Mouse (Mus musculus): ENCODE measurements around the gene Dpp9. TPM values are rescaled to one million over a fixed set of nuclear protein-coding genes. Genes with fewer than 3 reads are reported as not detected.
A peak's percentile ranks its signal among the peaks of the same experiment; 100 is the strongest.

Dpp9 gene
- polyA plus RNA-seq, 2 experiments = 11.7 to 14.4 TPM

GRCm38 (mm10) chr17:56207963-56208530 is 10.7 kb downstream of the Dpp9 start:
- TF ChIP-seq EP300 (IDR thresholded peaks at IDR 0.05; ENCODE audit: low read depth) = no peak
- Histone ChIP-seq H3K4me2 (ENCODE audit: low read depth) (no peak overlapping the region), H3K27ac (no peak overlapping the region), H3K9me3 (ENCODE audit: control insufficient read depth, low read length) (no peaks in the 10 kb centered on the region), H3K27me3 (ENCODE audit: control insufficient read depth, insufficient read depth, low read length) (no peaks in the 10 kb centered on the region), H3K4me3 (ENCODE audit: insufficient read depth in 1 of 2, low read depth in 2 of 2, low read length in 2 of 2) (no peak overlapping the region), H3K9ac (replicated peaks) (no peak overlapping the region), H3K36me3 (replicated peaks; ENCODE audit: control insufficient read depth, insufficient read depth, low read depth) (peaks cover 13% of the 10 kb centered on the region), H3K4me1 (replicated peaks; ENCODE audit: control insufficient read depth in 2 of 2, insufficient read depth in 2 of 2, low read length in 1 of 2) (peaks cover 0 to 5% of the 10 kb centered on the region in 2 experiments; a peak in 2 of 4 replicates)
- no peak for ATAC-seq (ENCODE audit: insufficient read depth)
- no peak for DNase-seq (ENCODE audit: low read depth in 3 of 3, low spot score in 3 of 3)
- WGBS (ENCODE audit: insufficient replicate concordance) = 72% methylated on average over 9 of the region's 9 CpGs

- peaks cover 21% of the 10 kb centered on the region for H3K36me3 ChIP-seq (replicated peaks; ENCODE audit: control insufficient read depth, insufficient read depth, low read depth)
- WGBS (ENCODE audit: insufficient replicate concordance) = 62% methylated on average over 6 of the region's 6 CpGs
- no peak overlapping the region for H3K27ac ChIP-seq
- H3K4me1 ChIP-seq (replicated peaks; ENCODE audit: control insufficient read depth in 2 of 2, insufficient read depth in 2 of 2, low read length in 1 of 2) = no peaks in the 10 kb centered on the region; a peak in 2 of 4 replicates
- ATAC-seq (ENCODE audit: insufficient read depth) (no peak), DNase-seq (ENCODE audit: low read depth in 3 of 3, low spot score in 3 of 3) (no peak)
- TF ChIP-seq EP300 (IDR thresholded peaks at IDR 0.05; ENCODE audit: low read depth) (no peak), CTCF (IDR thresholded peaks at IDR 0.05; ENCODE audit: low read depth) (no peak)
- no peaks in the 10 kb centered on the region for H3K9me3 ChIP-seq (ENCODE audit: control insufficient read depth, low read length)
- H3K9ac ChIP-seq (replicated peaks) = no peak overlapping the region
- no peak overlapping the region for H3K4me2 ChIP-seq (ENCODE audit: low read depth)
- no peak overlapping the region for H3K4me3 ChIP-seq (ENCODE audit: insufficient read depth in 1 of 2, low read depth in 2 of 2, low read length in 2 of 2)
- H3K27me3 ChIP-seq (ENCODE audit: control insufficient read depth, insufficient read depth, low read length) = no peaks in the 10 kb centered on the region
Observed at GRCm38 (mm10) chr17:56206986-56207674, 11.6 kb downstream of the Dpp9 start.

- 71% methylated on average over 10 of the region's 10 CpGs for WGBS (ENCODE audit: insufficient replicate concordance)
- H3K27me3 ChIP-seq (ENCODE audit: control insufficient read depth, insufficient read depth, low read length) = no peaks in the 10 kb centered on the region
- ATAC-seq (ENCODE audit: insufficient read depth) (peak; percentile 70), DNase-seq (ENCODE audit: low read depth in 3 of 3, low spot score in 3 of 3) (peak in 1 of 3 experiments; percentile 35)
- H3K27ac ChIP-seq = no peak overlapping the region
- no peak overlapping the region for H3K4me3 ChIP-seq (ENCODE audit: insufficient read depth in 1 of 2, low read depth in 2 of 2, low read length in 2 of 2)
- TF ChIP-seq EP300 (IDR thresholded peaks at IDR 0.05; ENCODE audit: low read depth) (no peak), CTCF (IDR thresholded peaks at IDR 0.05; ENCODE audit: low read depth) (no peak)
- peaks cover 21% of the 10 kb centered on the region for H3K36me3 ChIP-seq (replicated peaks; ENCODE audit: control insufficient read depth, insufficient read depth, low read depth)
- no peak overlapping the region for H3K4me2 ChIP-seq (ENCODE audit: low read depth)
- H3K4me1 ChIP-seq (replicated peaks; ENCODE audit: control insufficient read depth in 2 of 2, insufficient read depth in 2 of 2, low read length in 1 of 2) = no peaks in the 10 kb centered on the region
- H3K9me3 ChIP-seq (ENCODE audit: control insufficient read depth, low read length) = no peaks in the 10 kb centered on the region
- H3K9ac ChIP-seq (replicated peaks) = no peak overlapping the region
Observed at GRCm38 (mm10) chr17:56206276-56206884, 12.3 kb downstream of the Dpp9 start.

GRCm38 (mm10) chr17:56203729-56204128 is 15.0 kb downstream of the Dpp9 start:
- peaks cover 21% of the 10 kb centered on the region for H3K36me3 ChIP-seq (replicated peaks; ENCODE audit: control insufficient read depth, insufficient read depth, low read depth)
- H3K4me2 ChIP-seq (ENCODE audit: low read depth) = no peak overlapping the region
- no peak overlapping the region for H3K27ac ChIP-seq
- ATAC-seq (ENCODE audit: insufficient read depth) = no peak
- H3K4me3 ChIP-seq (ENCODE audit: insufficient read depth in 1 of 2, low read depth in 2 of 2, low read length in 2 of 2) = no peak overlapping the region
- no peaks in the 10 kb centered on the region for H3K27me3 ChIP-seq (ENCODE audit: control insufficient read depth, insufficient read depth, low read length)
- TF ChIP-seq EP300 (IDR thresholded peaks at IDR 0.05; ENCODE audit: low read depth) (no peak), CTCF (IDR thresholded peaks at IDR 0.05; ENCODE audit: low read depth) (peak; percentile 55)
- no peaks in the 10 kb centered on the region for H3K4me1 ChIP-seq (replicated peaks; ENCODE audit: control insufficient read depth in 2 of 2, insufficient read depth in 2 of 2, low read length in 1 of 2)
- H3K9ac ChIP-seq (replicated peaks) = no peak overlapping the region
- 65% methylated on average over 3 of the region's 3 CpGs for WGBS (ENCODE audit: insufficient replicate concordance)
- no peak for DNase-seq (ENCODE audit: low read depth in 3 of 3, low spot score in 3 of 3)
- H3K9me3 ChIP-seq (ENCODE audit: control insufficient read depth, low read length) = no peaks in the 10 kb centered on the region

- H3K27ac ChIP-seq = no peak overlapping the region
- ATAC-seq (ENCODE audit: insufficient read depth) (no peak), DNase-seq (ENCODE audit: low read depth in 3 of 3, low spot score in 3 of 3) (no peak)
- TF ChIP-seq CTCF (IDR thresholded peaks at IDR 0.05; ENCODE audit: low read depth) (no peak), EP300 (IDR thresholded peaks at IDR 0.05; ENCODE audit: low read depth) (no peak)
- H3K4me3 ChIP-seq (ENCODE audit: insufficient read depth in 1 of 2, low read depth in 2 of 2, low read length in 2 of 2) = no peak overlapping the region
- H3K4me2 ChIP-seq (ENCODE audit: low read depth) = no peak overlapping the region
- no peaks in the 10 kb centered on the region for H3K27me3 ChIP-seq (ENCODE audit: control insufficient read depth, insufficient read depth, low read length)
- WGBS (ENCODE audit: insufficient replicate concordance) = 80% methylated on average over 8 of the region's 8 CpGs
- no peaks in the 10 kb centered on the region for H3K9me3 ChIP-seq (ENCODE audit: control insufficient read depth, low read length)
- no peaks in the 10 kb centered on the region for H3K4me1 ChIP-seq (replicated peaks; ENCODE audit: control insufficient read depth in 2 of 2, insufficient read depth in 2 of 2, low read length in 1 of 2)
- peaks cover 21% of the 10 kb centered on the region for H3K36me3 ChIP-seq (replicated peaks; ENCODE audit: control insufficient read depth, insufficient read depth, low read depth)
- H3K9ac ChIP-seq (replicated peaks) = no peak overlapping the region
Observed at GRCm38 (mm10) chr17:56202476-56202875, 16.2 kb downstream of the Dpp9 start.
